20 mouse cellular contexts compared by ENCODE assay signal in genomic region chr7:64161990-64162389, GRCm38 (mm10). TPM values are rescaled to one million over a fixed set of nuclear protein-coding genes. Genes with fewer than 3 reads are reported as not detected.
A peak's percentile ranks its signal among the peaks of the same experiment; 100 is the strongest.
DNase-seq lines count a peak whose midpoint lies in the region; ATAC-seq lines count a peak whose summit lies in the region.
"Had no signal": no experiment of that assay in that cellular context is flagged by ENCODE, and none has a peak within 500 bp of the region (broad histone marks: within the 10 kb centered on the region; RNA-seq: fewer than 3 reads in every experiment).

No protein-coding gene starts in this region.

- 0 out of 2 replicates have a peak overlapping the region, but pooled peaks have one; percentile 20 for H3K27ac ChIP-seq in hindbrain, embryonic 10.5 days
- H3K27ac ChIP-seq in hindbrain, embryonic 13.5 days: no peak overlapping the region
- no peak overlapping the region for H3K27ac ChIP-seq in lung, embryonic 15.5 days
- H3K27ac ChIP-seq in lung, embryonic 16.5 days (ENCODE audit: low read length): no peak overlapping the region
- H3K27ac ChIP-seq: heart, embryonic 13.5 days; hindbrain, embryonic 12.5 days; limb, embryonic 15.5 days; liver, embryonic 14.5 days had no signal

- 69% methylated on average over 7 of the region's 7 CpGs for WGBS in hindbrain, embryonic 10.5 days
- 47% methylated on average over 7 of the region's 7 CpGs for WGBS in hindbrain, embryonic 13.5 days
- WGBS in lung, embryonic 15.5 days: 45% methylated on average over 7 of the region's 7 CpGs
- 44% methylated on average over 7 of the region's 7 CpGs for WGBS in lung, embryonic 16.5 days

- H3K27me3 ChIP-seq in hindbrain, embryonic 10.5 days (ENCODE audit: insufficient read depth, poor library complexity, severe bottlenecking): 0 out of 2 replicates have a peak, but pooled peaks cover 6% of the 10 kb centered on the region
- H3K27me3 ChIP-seq in hindbrain, embryonic 13.5 days: no peaks in the 10 kb centered on the region
- no peaks in the 10 kb centered on the region for H3K27me3 ChIP-seq in lung, embryonic 15.5 days
- H3K27me3 ChIP-seq in lung, embryonic 16.5 days (ENCODE audit: control insufficient read depth, insufficient read depth, low read depth, low read length): no peaks in the 10 kb centered on the region
- H3K27me3 ChIP-seq: heart, embryonic 13.5 days; hindbrain, embryonic 12.5 days; limb, embryonic 15.5 days had no signal

- ATAC-seq in hindbrain, embryonic 13.5 days (ENCODE audit: low FRiP score): no peak
- ATAC-seq in lung, embryonic 15.5 days (ENCODE audit: borderline replicate concordance, extremely low read depth, low FRiP score, low TSS enrichment): peak; percentile 15; the same call in 1 of the 2 replicates
- peak; percentile 48 for ATAC-seq in lung, embryonic 16.5 days (ENCODE audit: low read depth)
- ATAC-seq: forebrain, embryonic 16.5 days had no signal

- no peaks in the 10 kb centered on the region for H3K9me3 ChIP-seq in hindbrain, embryonic 10.5 days
- H3K9me3 ChIP-seq in hindbrain, embryonic 13.5 days: no peaks in the 10 kb centered on the region
- H3K9me3 ChIP-seq in lung, embryonic 15.5 days: no peaks in the 10 kb centered on the region
- H3K9me3 ChIP-seq in lung, embryonic 16.5 days (ENCODE audit: control insufficient read depth, low read length): no peaks in the 10 kb centered on the region
- H3K9me3 ChIP-seq: heart, embryonic 13.5 days; hindbrain, embryonic 12.5 days; limb, embryonic 15.5 days had no signal

- peak; percentile 21 for DNase-seq in hindbrain, embryonic 10.5 days (ENCODE audit: low spot score)
- no peak for DNase-seq in lung, postnatal 25 days (ENCODE audit: low spot score)
- peak; percentile 28 for DNase-seq in lung, postnatal 14 days
- DNase-seq in frontal cortex, postnatal 14 days (ENCODE audit: low spot score in 2 of 2): no peak
- no peak for DNase-seq in gastrocnemius, adult 8-10 months (ENCODE audit: low spot score in 2 of 2)
- DNase-seq: adrenal gland, adult 8-10 months; cerebellum, adult 2 months; cerebellum, postnatal 25 days; heart, postnatal 14 days; kidney, adult 11 months had no signal

- H3K4me1 ChIP-seq in hindbrain, embryonic 10.5 days (replicated peaks): peaks cover 45% of the 10 kb centered on the region
- peaks cover 27% of the 10 kb centered on the region for H3K4me1 ChIP-seq in hindbrain, embryonic 13.5 days (replicated peaks)
- peaks cover 9% of the 10 kb centered on the region; the same call in 1 of the 2 replicates for H3K4me1 ChIP-seq in lung, embryonic 15.5 days
- peaks cover 16% of the 10 kb centered on the region for H3K4me1 ChIP-seq in lung, embryonic 16.5 days (replicated peaks; ENCODE audit: control insufficient read depth, insufficient read depth, low read length)
- H3K4me1 ChIP-seq: heart, embryonic 13.5 days had no signal

- no peaks in the 10 kb centered on the region for H3K36me3 ChIP-seq in hindbrain, embryonic 10.5 days
- H3K36me3 ChIP-seq in hindbrain, embryonic 13.5 days: no peaks in the 10 kb centered on the region
- H3K36me3 ChIP-seq in lung, embryonic 15.5 days: no peaks in the 10 kb centered on the region
- H3K36me3 ChIP-seq in lung, embryonic 16.5 days (ENCODE audit: control insufficient read depth, insufficient read depth, low read length): no peaks in the 10 kb centered on the region
- H3K36me3 ChIP-seq: heart, embryonic 13.5 days; hindbrain, embryonic 12.5 days; limb, embryonic 15.5 days had no signal

- no peak overlapping the region for H3K4me2 ChIP-seq in hindbrain, embryonic 13.5 days
- no peak overlapping the region for H3K4me2 ChIP-seq in lung, embryonic 15.5 days
- H3K4me2 ChIP-seq in lung, embryonic 16.5 days (ENCODE audit: low read depth, low read length): no peak overlapping the region
- H3K4me2 ChIP-seq: heart, embryonic 13.5 days; hindbrain, embryonic 12.5 days; limb, embryonic 15.5 days; midbrain, embryonic 11.5 days had no signal

- no peak overlapping the region for H3K4me3 ChIP-seq in hindbrain, embryonic 10.5 days
- H3K4me3 ChIP-seq in hindbrain, embryonic 13.5 days: no peak overlapping the region
- H3K4me3 ChIP-seq in lung, embryonic 15.5 days: no peak overlapping the region
- no peak overlapping the region for H3K4me3 ChIP-seq in lung, embryonic 16.5 days (ENCODE audit: low read length)
- H3K4me3 ChIP-seq: heart, embryonic 13.5 days; hindbrain, embryonic 12.5 days; limb, embryonic 15.5 days had no signal

- no peak overlapping the region for H3K9ac ChIP-seq in hindbrain, embryonic 13.5 days
- no peak overlapping the region for H3K9ac ChIP-seq in lung, embryonic 15.5 days
- H3K9ac ChIP-seq in lung, embryonic 16.5 days (ENCODE audit: low read length): no peak overlapping the region
- H3K9ac ChIP-seq: heart, embryonic 13.5 days; hindbrain, embryonic 12.5 days; limb, embryonic 15.5 days; liver, embryonic 14.5 days had no signal

RNA-seq across cellular contexts. Expression of gene Trpm1, which starts 8.4 kb away (rescaled TPM):
- 2.0 and 6.1 TPM in 2 replicates for polyA plus RNA-seq in hindbrain, embryonic 10.5 days (2016; fragmentation: Nextera tagmentation; extraction: Ambion mirVana)
- 0.26 and 0.66 TPM in 2 replicates for polyA plus RNA-seq in hindbrain, embryonic 13.5 days (2015; fragmentation: Nextera tagmentation; extraction: Ambion mirVana)
- polyA plus RNA-seq in lung, embryonic 15.5 days (2015; fragmentation: Nextera tagmentation; extraction: Ambion mirVana): not detected in 2 replicates
- 0.10 TPM in 1 of 2 replicates, not detected in the other for polyA plus RNA-seq in lung, embryonic 16.5 days (2015; fragmentation: Nextera tagmentation; extraction: Ambion mirVana)
- total RNA-seq in gastrocnemius, adult 8-10 months (2022): under 1 TPM; 0.10 to 0.40 (median 0.30) TPM
- total RNA-seq: MEL had no signal
- polyA plus RNA-seq: cerebellum, adult 2 months; liver, embryonic 14.5 days had no signal

Comparison
In these comparisons a context has a peak if more than half of its experiments do, and no peak if none do; other contexts are left out.
1. DNase-seq: peak in hindbrain, embryonic 10.5 days (single experiment) and lung, postnatal 14 days (single experiment); none in lung, postnatal 25 days (single experiment), frontal cortex, postnatal 14 days (0 of 2) and gastrocnemius, adult 8-10 months (0 of 2).